Mouse (Mus musculus) B cell, adult 62 days (primary cell): ENCODE measurements around the gene Tas2r125. TPM values are rescaled to one million over a fixed set of nuclear protein-coding genes. Genes with fewer than 3 reads are reported as not detected.

Source experiments
- total RNA-seq: library from RNA; stranded (reverse); gene quantifications from 4 replicates; pipeline ENCODE4 v1.2.4, GENCODE M21; 2023

The Tas2r125 gene
- total RNA-seq: not detected in 4 replicates

GRCm38 (mm10) chr6:132909351-132909750, at the start of gene Tas2r125:
Gene Tas2r125, plus strand, starts transcription at chr6:132909651.

GRCm38 (mm10) chr6:132867708-132868107, 41.7 kb upstream of the Tas2r125 start, which contains the start of gene Tas2r110:
Gene Tas2r110, plus strand, starts transcription at chr6:132868008.

GRCm38 (mm10) chr6:132892711-132893110, 16.7 kb upstream of the Tas2r125 start, which contains the start of gene Tas2r113:
Gene Tas2r113, plus strand, starts transcription at chr6:132893011.

GRCm38 (mm10) chr6:132950802-132951201, 41.4 kb downstream of the Tas2r125 start, which contains the start of gene Tas2r129:
Gene Tas2r129, plus strand, starts transcription at chr6:132951102.

GRCm38 (mm10) chr6:132957819-132958218, 48.4 kb downstream of the Tas2r125 start, which contains the start of gene Tas2r131:
Gene Tas2r131, minus strand, starts transcription at chr6:132957919.

Other genes starting within 250 kb of the Tas2r125 start
- gene Tas2r121, start 208.6 kb upstream of the Tas2r125 start, total RNA-seq: not detected in 4 replicates
- not detected in 4 replicates for gene Tas2r122, start 197.7 kb upstream of the Tas2r125 start, total RNA-seq
- gene Tas2r115, start 171.6 kb upstream of the Tas2r125 start, total RNA-seq: not detected in 4 replicates
- gene Tas2r124, start 154.9 kb upstream of the Tas2r125 start, total RNA-seq: not detected in 4 replicates
- not detected in 4 replicates for gene Tas2r102, start 147.5 kb upstream of the Tas2r125 start, total RNA-seq
- not detected in 4 replicates for gene Tas2r136, start 131.5 kb upstream of the Tas2r125 start, total RNA-seq
- gene Tas2r117, start 106.8 kb upstream of the Tas2r125 start, total RNA-seq: not detected in 4 replicates
- not detected in 4 replicates for gene Tas2r123, start 62.5 kb upstream of the Tas2r125 start, total RNA-seq
- not detected in 4 replicates for gene Tas2r116, start 54.2 kb upstream of the Tas2r125 start, total RNA-seq
- not detected in 4 replicates for gene Tas2r110, start 41.6 kb upstream of the Tas2r125 start, total RNA-seq
- not detected in 4 replicates for gene Tas2r113, start 16.6 kb upstream of the Tas2r125 start, total RNA-seq
- not detected in 4 replicates for gene Tas2r129, start 41.5 kb downstream of the Tas2r125 start, total RNA-seq
- not detected in 4 replicates for gene Tas2r131, start 48.3 kb downstream of the Tas2r125 start, total RNA-seq
- gene Tas2r109, start 71.3 kb downstream of the Tas2r125 start, total RNA-seq: not detected in 4 replicates
- gene Tas2r103, start 127.5 kb downstream of the Tas2r125 start, total RNA-seq: not detected in 4 replicates
- gene Tas2r140, start 146.2 kb downstream of the Tas2r125 start, total RNA-seq: not detected in 4 replicates
- gene Smim10l1, start 195.3 kb downstream of the Tas2r125 start, total RNA-seq: 10.5 to 15.0 TPM (median 14.4 TPM) in 4 replicates